Mouse (Mus musculus): Measurements from ENCODE around the gene Rasal1.

DNA sequence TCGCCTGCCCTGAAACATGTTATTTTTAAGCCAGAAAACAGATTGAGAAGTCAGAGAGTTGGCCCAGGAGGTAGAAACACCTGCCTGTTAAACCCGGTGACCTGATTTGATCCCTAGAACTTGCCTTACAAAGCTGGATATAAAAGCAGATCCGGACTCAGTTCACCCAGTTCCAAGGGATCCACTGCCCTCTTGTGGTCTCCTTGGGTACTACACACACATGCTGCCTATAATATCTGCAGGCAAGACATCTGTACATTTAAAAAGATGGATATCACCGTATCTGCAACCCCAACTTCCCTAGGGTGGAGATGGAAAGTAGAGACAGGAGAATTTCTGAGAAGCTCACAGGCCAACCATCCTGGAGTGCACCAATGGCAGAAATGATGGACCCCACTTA lies 32.7 kb upstream of the Rasal1 start:
- TF ChIP-seq CTCF (IDR thresholded peaks at IDR 0.05; ENCODE audit: extremely low read depth, insufficient read depth, insufficient read length, insufficient replicate concordance), result no peak
- TF ChIP-seq POLR2A (IDR thresholded peaks at IDR 0.05; ENCODE audit: low read depth, low read length), result no peak

Measured in spleen, adult 2 months (tissue).